Mouse (Mus musculus): ENCODE measurements around the gene Cd247.
"Not testable (repeated sequence)": the region's sequence is repeated elsewhere in the genome, so short reads cannot be mapped to it uniquely, and the experiment has no call there.

The Cd247 gene

GRCm38 (mm10) chr1:165788511-165788910 is at the start of gene Cd247:
Gene Cd247, plus strand, starts transcription at chr1:165788681.
- DNase-seq (ENCODE audit: low read depth) = no peak

GRCm38 (mm10) chr1:165738985-165739384 is 49.5 kb upstream of the Cd247 start:
- no peak for DNase-seq (ENCODE audit: low read depth)

GRCm38 (mm10) chr1:165741989-165742388 is 46.5 kb upstream of the Cd247 start:
- no peak for DNase-seq (ENCODE audit: low read depth)

GRCm38 (mm10) chr1:165748053-165748452 is 40.4 kb upstream of the Cd247 start:
- no peak for DNase-seq (ENCODE audit: low read depth)

- no peak for DNase-seq (ENCODE audit: low read depth)
Measured at GRCm38 (mm10) chr1:165751142-165751541, 37.3 kb upstream of the Cd247 start.

- DNase-seq (ENCODE audit: low read depth) = no peak
Measured at GRCm38 (mm10) chr1:165751838-165752237, 36.6 kb upstream of the Cd247 start.

- no peak for DNase-seq (ENCODE audit: low read depth)
Measured at GRCm38 (mm10) chr1:165754205-165754604, 34.3 kb upstream of the Cd247 start.

- no peak for DNase-seq (ENCODE audit: low read depth)
Measured at GRCm38 (mm10) chr1:165755194-165755593, 33.3 kb upstream of the Cd247 start.

- no peak for DNase-seq (ENCODE audit: low read depth)
Measured at GRCm38 (mm10) chr1:165761522-165762305, 26.8 kb upstream of the Cd247 start.

- not testable (repeated sequence) for DNase-seq (ENCODE audit: low read depth)
Measured at GRCm38 (mm10) chr1:165762498-165762897, 26.0 kb upstream of the Cd247 start.

GRCm38 (mm10) chr1:165762914-165763634 is 25.4 kb upstream of the Cd247 start:
- no peak for DNase-seq (ENCODE audit: low read depth)

GRCm38 (mm10) chr1:165763635-165764372 is 24.7 kb upstream of the Cd247 start, which contains the start of gene Creg1:
Gene Creg1, plus strand, starts transcription at chr1:165763746.
- peak; percentile 81 for DNase-seq (ENCODE audit: low read depth)

- no peak for DNase-seq (ENCODE audit: low read depth)
Measured at GRCm38 (mm10) chr1:165764571-165764970, 23.9 kb upstream of the Cd247 start.

- DNase-seq (ENCODE audit: low read depth) = no peak
Measured at GRCm38 (mm10) chr1:165765041-165765440, 23.4 kb upstream of the Cd247 start.

GRCm38 (mm10) chr1:165765651-165766294 is 22.7 kb upstream of the Cd247 start:
- DNase-seq (ENCODE audit: low read depth) = no peak

GRCm38 (mm10) chr1:165766295-165766890 is 22.1 kb upstream of the Cd247 start:
- no peak for DNase-seq (ENCODE audit: low read depth)

GRCm38 (mm10) chr1:165768894-165769512 is 19.5 kb upstream of the Cd247 start:
- DNase-seq (ENCODE audit: low read depth) = no peak

- DNase-seq (ENCODE audit: low read depth) = no peak
Measured at GRCm38 (mm10) chr1:165770181-165770759, 18.2 kb upstream of the Cd247 start.

GRCm38 (mm10) chr1:165771491-165771897 is 17.0 kb upstream of the Cd247 start:
- no peak for DNase-seq (ENCODE audit: low read depth)

GRCm38 (mm10) chr1:165771998-165772397 is 16.5 kb upstream of the Cd247 start:
- no peak for DNase-seq (ENCODE audit: low read depth)
